Mouse (Mus musculus): ENCODE results near the gene Lrch1. TPM values are rescaled to one million over a fixed set of nuclear protein-coding genes. Genes with fewer than 3 reads are reported as not detected.

The Lrch1 gene
- polyA plus RNA-seq, 1 experiment from 2014 or later: 13.5 TPM

- H3K9ac ChIP-seq (replicated peaks; ENCODE audit: low read depth): no peak overlapping the region
- no peak overlapping the region for H3K4me3 ChIP-seq (ENCODE audit: low read depth, low read length)
- ATAC-seq (no peak), DNase-seq (ENCODE audit: low spot score) (no peak)
- H3K4me2 ChIP-seq (replicated peaks; ENCODE audit: low read depth, low read length): no peak overlapping the region
- H3K4me1 ChIP-seq (ENCODE audit: insufficient read depth, low read depth, low read length): no peaks in the 10 kb centered on the region
- no peaks in the 10 kb centered on the region for H3K27me3 ChIP-seq (replicated peaks; ENCODE audit: insufficient read depth, low read length)
- 79% methylated on average over 6 of the region's 6 CpGs for WGBS
- no peaks in the 10 kb centered on the region; the same call in 1 of the 2 replicates for H3K36me3 ChIP-seq (ENCODE audit: insufficient read depth, low read length)
- no peak overlapping the region for H3K27ac ChIP-seq (ENCODE audit: low read length)
- no peak for TF ChIP-seq EP300 (IDR thresholded peaks at IDR 0.05)
- TF ChIP-seq CTCF (IDR thresholded peaks at IDR 0.05): no peak
- H3K9me3 ChIP-seq (ENCODE audit: low read length): no peaks in the 10 kb centered on the region
These were observed 131.0 kb downstream of the Lrch1 start for GRCm38 (mm10) chr14:74816705-74817104.

- Histone ChIP-seq H3K27ac (ENCODE audit: low read length) (no peak overlapping the region), H3K9ac (replicated peaks; ENCODE audit: low read depth) (no peak overlapping the region), H3K4me1 (ENCODE audit: insufficient read depth, low read depth, low read length) (no peaks in the 10 kb centered on the region), H3K4me2 (replicated peaks; ENCODE audit: low read depth, low read length) (no peak overlapping the region), H3K4me3 (ENCODE audit: low read depth, low read length) (no peak overlapping the region), H3K36me3 (ENCODE audit: insufficient read depth, low read length) (peaks cover 8% of the 10 kb centered on the region; the same call in 1 of the 2 replicates), H3K9me3 (ENCODE audit: low read length) (no peaks in the 10 kb centered on the region), H3K27me3 (replicated peaks; ENCODE audit: insufficient read depth, low read length) (no peaks in the 10 kb centered on the region)
- no peak for DNase-seq (ENCODE audit: low spot score)
- WGBS: 93% methylated on average over 17 of the region's 17 CpGs
- TF ChIP-seq CTCF (IDR thresholded peaks at IDR 0.05) (no peak), EP300 (IDR thresholded peaks at IDR 0.05) (no peak)
- no peak for ATAC-seq
These were observed 132.6 kb downstream of the Lrch1 start for GRCm38 (mm10) chr14:74814848-74815789.

GRCm38 (mm10) chr14:74811617-74812016 is 136.1 kb downstream of the Lrch1 start:
- DNase-seq (ENCODE audit: low spot score) (no peak), ATAC-seq (no peak)
- no peaks in the 10 kb centered on the region for H3K4me1 ChIP-seq (ENCODE audit: insufficient read depth, low read depth, low read length)
- TF ChIP-seq CTCF (IDR thresholded peaks at IDR 0.05): no peak
- no peak for TF ChIP-seq EP300 (IDR thresholded peaks at IDR 0.05)
- no peak overlapping the region for H3K4me3 ChIP-seq (ENCODE audit: low read depth, low read length)
- no peaks in the 10 kb centered on the region for H3K9me3 ChIP-seq (ENCODE audit: low read length)
- WGBS: 71% methylated on average over 11 of the region's 11 CpGs
- no peak overlapping the region for H3K4me2 ChIP-seq (replicated peaks; ENCODE audit: low read depth, low read length)
- peaks cover 17% of the 10 kb centered on the region; the same call in 1 of the 2 replicates for H3K36me3 ChIP-seq (ENCODE audit: insufficient read depth, low read length)
- H3K27ac ChIP-seq (ENCODE audit: low read length): no peak overlapping the region
- H3K9ac ChIP-seq (replicated peaks; ENCODE audit: low read depth): no peak overlapping the region
- no peaks in the 10 kb centered on the region for H3K27me3 ChIP-seq (replicated peaks; ENCODE audit: insufficient read depth, low read length)

- no peak overlapping the region for H3K27ac ChIP-seq (ENCODE audit: low read length)
- H3K27me3 ChIP-seq (replicated peaks; ENCODE audit: insufficient read depth, low read length): no peaks in the 10 kb centered on the region
- no peak for TF ChIP-seq CTCF (IDR thresholded peaks at IDR 0.05)
- no peak for TF ChIP-seq EP300 (IDR thresholded peaks at IDR 0.05)
- H3K4me2 ChIP-seq (replicated peaks; ENCODE audit: low read depth, low read length): no peak overlapping the region
- no peaks in the 10 kb centered on the region for H3K4me1 ChIP-seq (ENCODE audit: insufficient read depth, low read depth, low read length)
- no peaks in the 10 kb centered on the region; the same call in 1 of the 2 replicates for H3K9me3 ChIP-seq (ENCODE audit: low read length)
- ATAC-seq (no peak), DNase-seq (ENCODE audit: low spot score) (no peak)
- H3K4me3 ChIP-seq (ENCODE audit: low read depth, low read length): no peak overlapping the region
- H3K36me3 ChIP-seq (ENCODE audit: insufficient read depth, low read length): peaks cover 19% of the 10 kb centered on the region; the same call in 1 of the 2 replicates
- WGBS: 82% methylated on average over 1 of the region's 1 CpGs
- no peak overlapping the region for H3K9ac ChIP-seq (replicated peaks; ENCODE audit: low read depth)
These were observed 145.7 kb downstream of the Lrch1 start for GRCm38 (mm10) chr14:74801961-74802360.

- H3K36me3 ChIP-seq (ENCODE audit: insufficient read depth, low read length): peaks cover 12% of the 10 kb centered on the region; the same call in 1 of the 2 replicates
- no peak for ATAC-seq
- DNase-seq (ENCODE audit: low spot score): no peak
- no peak overlapping the region for H3K27ac ChIP-seq (ENCODE audit: low read length)
- 90% methylated on average over 16 of the region's 16 CpGs for WGBS
- H3K4me3 ChIP-seq (ENCODE audit: low read depth, low read length): no peak overlapping the region
- TF ChIP-seq CTCF (IDR thresholded peaks at IDR 0.05) (no peak), EP300 (IDR thresholded peaks at IDR 0.05) (no peak)
- H3K9me3 ChIP-seq (ENCODE audit: low read length): no peaks in the 10 kb centered on the region; the same call in 1 of the 2 replicates
- no peaks in the 10 kb centered on the region for H3K4me1 ChIP-seq (ENCODE audit: insufficient read depth, low read depth, low read length)
- no peak overlapping the region for H3K9ac ChIP-seq (replicated peaks; ENCODE audit: low read depth)
- no peak overlapping the region for H3K4me2 ChIP-seq (replicated peaks; ENCODE audit: low read depth, low read length)
- H3K27me3 ChIP-seq (replicated peaks; ENCODE audit: insufficient read depth, low read length): no peaks in the 10 kb centered on the region
These were observed 149.4 kb downstream of the Lrch1 start for GRCm38 (mm10) chr14:74798063-74798890.

Measured in lung, postnatal 0 days (tissue).